Mouse (Mus musculus): Measurements from ENCODE around the gene Slc17a5. TPM values are rescaled to one million over a fixed set of nuclear protein-coding genes. Genes with fewer than 3 reads are reported as not detected.

The Slc17a5 gene
- polyA plus RNA-seq, 1 experiment from 2014 or later: 10.0 TPM

DNA sequence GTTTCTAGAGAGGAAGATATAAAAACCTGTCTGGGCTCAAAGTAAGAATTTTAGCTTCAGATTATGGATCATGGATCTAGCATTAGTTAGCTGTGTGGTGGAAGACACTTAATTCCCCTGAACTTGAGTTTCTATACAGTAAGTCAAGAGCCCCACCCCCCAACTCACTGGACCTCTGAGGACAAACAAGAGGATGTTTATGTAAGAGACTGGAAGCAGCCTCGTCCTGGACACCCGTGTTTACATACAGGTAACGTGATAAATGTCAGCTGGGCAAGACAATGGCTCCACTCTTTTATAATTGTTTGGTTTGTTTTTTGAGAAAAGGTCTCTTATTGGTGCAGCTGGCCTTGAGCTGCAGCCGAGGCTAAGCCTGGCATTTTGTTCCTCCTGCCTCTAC lies 36.1 kb downstream of the Slc17a5 start:
- peaks cover 16% of the 10 kb centered on the region for H3K36me3 ChIP-seq
- H3K27me3 ChIP-seq (ENCODE audit: insufficient read depth, poor library complexity, severe bottlenecking): no peaks in the 10 kb centered on the region
- H3K4me1 ChIP-seq (replicated peaks): no peaks in the 10 kb centered on the region
- no peak overlapping the region for H3K4me3 ChIP-seq
- no peak for DNase-seq (ENCODE audit: low spot score)
- WGBS: 76% methylated on average over 4 of the region's 4 CpGs
- H3K27ac ChIP-seq: no peak overlapping the region
- H3K9me3 ChIP-seq: no peaks in the 10 kb centered on the region

DNA sequence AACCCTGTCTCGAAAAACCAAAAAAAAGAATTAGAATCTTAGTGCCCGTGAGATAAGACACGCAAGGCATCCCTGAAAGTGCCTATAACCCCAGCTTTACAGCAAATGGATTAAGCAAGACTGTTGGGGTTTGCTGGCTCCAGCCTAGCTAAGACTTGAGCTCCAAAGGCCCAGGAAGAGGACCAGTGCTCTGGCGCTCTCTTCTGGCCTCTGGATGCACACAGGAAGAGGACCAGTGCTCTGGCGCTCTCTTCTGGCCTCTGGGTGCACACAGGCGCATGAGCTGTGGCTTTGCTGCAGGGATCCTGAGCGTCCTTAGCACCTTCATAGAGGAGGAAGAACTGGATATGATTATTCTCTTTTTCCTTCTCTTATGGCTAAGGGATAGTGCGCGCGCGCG lies 40.1 kb downstream of the Slc17a5 start:
- no peak for DNase-seq (ENCODE audit: low spot score)
- Histone ChIP-seq H3K9me3 (no peaks in the 10 kb centered on the region), H3K4me3 (no peak overlapping the region), H3K36me3 (peaks cover 14% of the 10 kb centered on the region), H3K27me3 (ENCODE audit: insufficient read depth, poor library complexity, severe bottlenecking) (no peaks in the 10 kb centered on the region), H3K27ac (no peak overlapping the region), H3K4me1 (replicated peaks) (no peaks in the 10 kb centered on the region)
- WGBS: 81% methylated on average over 12 of the region's 12 CpGs

DNA sequence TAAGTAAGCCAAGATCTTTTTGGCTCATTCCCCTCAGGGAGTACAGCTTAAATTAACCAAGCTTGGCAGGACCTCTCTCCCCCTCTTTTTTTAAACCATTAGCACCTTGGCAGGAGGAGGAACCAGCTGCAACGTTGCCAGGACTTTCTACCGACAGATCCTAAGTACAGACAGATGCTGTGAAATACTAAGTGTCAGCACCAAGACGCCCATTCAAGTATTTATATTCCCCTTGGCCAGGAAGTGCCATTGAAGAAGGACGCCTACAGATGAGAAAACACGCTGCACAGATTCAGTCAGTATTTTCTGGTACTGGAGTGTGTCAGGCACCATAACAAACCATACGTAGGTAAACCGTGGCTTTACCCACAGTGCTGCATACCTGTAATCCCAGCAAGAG lies 40.9 kb downstream of the Slc17a5 start:
- Histone ChIP-seq H3K27me3 (ENCODE audit: insufficient read depth, poor library complexity, severe bottlenecking) (no peaks in the 10 kb centered on the region), H3K27ac (no peak overlapping the region), H3K4me3 (no peak overlapping the region), H3K9me3 (no peaks in the 10 kb centered on the region), H3K36me3 (peaks cover 6% of the 10 kb centered on the region; the same call in 1 of the 2 replicates), H3K4me1 (replicated peaks) (no peaks in the 10 kb centered on the region)
- no peak for DNase-seq (ENCODE audit: low spot score)
- WGBS: 82% methylated on average over 7 of the region's 7 CpGs

DNA sequence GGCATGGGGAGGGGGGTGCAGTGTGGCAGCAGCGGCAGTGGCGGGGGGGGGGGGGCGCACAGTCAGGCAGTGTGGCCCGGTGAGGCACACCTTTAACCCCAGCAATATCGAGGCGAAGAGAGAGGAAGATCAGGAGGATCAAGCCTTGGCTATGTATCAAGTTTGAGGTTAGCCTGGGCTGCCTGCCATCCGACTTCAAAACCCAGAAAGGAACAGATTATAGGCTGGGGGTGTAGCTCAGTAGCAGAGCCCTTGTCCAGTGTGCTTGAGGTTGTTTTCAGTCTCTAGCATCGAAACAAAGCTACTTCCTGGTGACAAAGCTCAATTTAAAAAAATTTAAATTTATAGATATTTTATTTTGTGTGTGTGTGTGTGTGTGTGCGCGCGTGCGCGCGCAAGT lies 46.1 kb downstream of the Slc17a5 start:
- Histone ChIP-seq H3K4me1 (replicated peaks) (no peaks in the 10 kb centered on the region), H3K9me3 (no peaks in the 10 kb centered on the region), H3K27me3 (ENCODE audit: insufficient read depth, poor library complexity, severe bottlenecking) (no peaks in the 10 kb centered on the region), H3K4me3 (no peak overlapping the region), H3K36me3 (no peaks in the 10 kb centered on the region), H3K27ac (no peak overlapping the region)
- 94% methylated on average over 14 of the region's 14 CpGs for WGBS
- no peak for DNase-seq (ENCODE audit: low spot score)

DNA sequence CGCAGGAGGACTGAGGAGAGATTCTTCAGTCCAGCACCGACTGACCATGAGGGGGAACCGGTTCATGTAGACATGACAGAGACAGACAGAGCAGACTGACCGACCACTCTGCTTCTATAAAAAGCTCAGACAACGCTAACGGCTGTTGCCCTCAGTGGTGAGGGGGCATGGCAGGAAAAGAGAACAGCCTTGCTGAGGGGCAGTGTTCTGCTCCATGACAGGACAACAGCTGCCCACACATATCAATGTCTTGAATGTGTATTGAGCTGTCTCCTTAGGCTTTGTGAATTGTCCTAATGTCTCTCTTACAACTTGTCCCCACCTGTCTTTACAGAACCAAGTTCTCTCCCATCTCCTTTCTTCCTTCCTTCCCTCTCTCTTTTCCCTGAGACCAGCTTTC lies 49.4 kb downstream of the Slc17a5 start:
- Histone ChIP-seq H3K27ac (peak overlapping the region; percentile 5; the same call in 1 of the 2 replicates), H3K4me1 (replicated peaks) (no peaks in the 10 kb centered on the region), H3K9me3 (no peaks in the 10 kb centered on the region), H3K4me3 (no peak overlapping the region), H3K36me3 (no peaks in the 10 kb centered on the region; the same call in 1 of the 2 replicates), H3K27me3 (ENCODE audit: insufficient read depth, poor library complexity, severe bottlenecking) (no peaks in the 10 kb centered on the region)
- DNase-seq (ENCODE audit: low spot score): no peak
- 67% methylated on average over 6 of the region's 6 CpGs for WGBS

DNA sequence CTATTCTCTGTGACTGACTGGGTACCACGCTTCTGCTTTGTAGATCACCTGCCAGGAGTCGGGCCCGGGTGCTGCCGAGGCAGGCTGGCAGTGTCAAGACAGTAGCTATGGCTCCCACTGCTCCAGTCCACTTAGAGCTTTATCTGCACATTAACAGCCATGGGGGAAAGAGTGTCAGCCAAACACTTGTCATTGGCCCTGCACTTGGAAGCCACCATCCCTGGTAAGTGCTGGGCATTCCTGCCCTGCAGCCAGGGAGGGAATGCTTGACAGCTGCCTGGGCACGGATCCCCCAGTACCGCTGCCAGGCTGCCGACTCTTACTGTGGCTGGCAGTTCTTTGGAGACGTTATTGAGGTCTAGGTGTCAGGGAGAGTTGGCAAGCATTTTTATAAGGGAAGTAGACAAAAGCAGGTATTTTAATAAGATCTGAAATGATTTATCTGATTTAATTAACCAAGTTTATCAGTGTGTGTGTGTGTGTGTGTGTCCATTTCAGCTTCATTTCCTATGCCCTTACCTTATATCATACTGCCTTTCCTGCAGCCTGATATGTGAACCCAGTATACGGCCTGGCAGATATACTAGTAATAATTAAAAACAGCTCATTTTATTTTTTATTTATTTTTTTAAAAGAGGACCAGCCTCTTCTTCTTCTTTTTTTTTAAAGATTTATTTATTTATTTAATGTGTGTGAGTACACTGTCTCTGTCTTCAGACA lies 50.5 kb downstream of the Slc17a5 start:
- 0 out of 2 replicates have a peak, but pooled peaks cover 1% of the 10 kb centered on the region for H3K4me1 ChIP-seq (replicated peaks)
- WGBS: 90% methylated on average over 9 of the region's 9 CpGs
- no peak overlapping the region for H3K27ac ChIP-seq
- no peaks in the 10 kb centered on the region; the same call in 1 of the 2 replicates for H3K36me3 ChIP-seq
- H3K4me3 ChIP-seq: no peak overlapping the region
- H3K27me3 ChIP-seq (ENCODE audit: insufficient read depth, poor library complexity, severe bottlenecking): no peaks in the 10 kb centered on the region
- H3K9me3 ChIP-seq: no peaks in the 10 kb centered on the region
- no peak for DNase-seq (ENCODE audit: low spot score)

DNA sequence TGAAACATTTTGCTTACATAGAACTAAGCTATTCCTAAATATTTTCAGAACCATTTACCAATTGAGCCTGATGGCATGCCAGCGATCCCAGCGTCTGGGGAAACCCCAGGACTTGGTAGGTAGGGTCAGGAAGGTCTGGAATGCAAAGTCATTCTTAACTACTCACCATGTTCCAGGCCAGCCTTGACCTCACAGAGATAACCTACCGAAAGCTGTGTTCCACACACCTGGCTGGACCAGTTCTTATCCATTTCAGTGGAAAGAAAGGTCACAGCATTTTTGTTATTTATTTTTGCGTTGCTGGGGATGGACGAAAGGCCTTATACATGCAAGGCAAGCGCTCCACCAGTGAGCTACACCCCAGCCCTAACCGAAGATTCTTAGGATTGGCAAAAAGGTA lies 53.2 kb downstream of the Slc17a5 start:
- H3K4me3 ChIP-seq: no peak overlapping the region
- no peak overlapping the region for H3K27ac ChIP-seq
- H3K36me3 ChIP-seq: no peaks in the 10 kb centered on the region; the same call in 1 of the 2 replicates
- 0 out of 2 replicates have a peak, but pooled peaks cover 4% of the 10 kb centered on the region for H3K4me1 ChIP-seq (replicated peaks)
- 91% methylated on average over 7 of the region's 7 CpGs for WGBS
- no peaks in the 10 kb centered on the region for H3K9me3 ChIP-seq
- DNase-seq (ENCODE audit: low spot score): no peak
- H3K27me3 ChIP-seq (ENCODE audit: insufficient read depth, poor library complexity, severe bottlenecking): no peaks in the 10 kb centered on the region

DNA sequence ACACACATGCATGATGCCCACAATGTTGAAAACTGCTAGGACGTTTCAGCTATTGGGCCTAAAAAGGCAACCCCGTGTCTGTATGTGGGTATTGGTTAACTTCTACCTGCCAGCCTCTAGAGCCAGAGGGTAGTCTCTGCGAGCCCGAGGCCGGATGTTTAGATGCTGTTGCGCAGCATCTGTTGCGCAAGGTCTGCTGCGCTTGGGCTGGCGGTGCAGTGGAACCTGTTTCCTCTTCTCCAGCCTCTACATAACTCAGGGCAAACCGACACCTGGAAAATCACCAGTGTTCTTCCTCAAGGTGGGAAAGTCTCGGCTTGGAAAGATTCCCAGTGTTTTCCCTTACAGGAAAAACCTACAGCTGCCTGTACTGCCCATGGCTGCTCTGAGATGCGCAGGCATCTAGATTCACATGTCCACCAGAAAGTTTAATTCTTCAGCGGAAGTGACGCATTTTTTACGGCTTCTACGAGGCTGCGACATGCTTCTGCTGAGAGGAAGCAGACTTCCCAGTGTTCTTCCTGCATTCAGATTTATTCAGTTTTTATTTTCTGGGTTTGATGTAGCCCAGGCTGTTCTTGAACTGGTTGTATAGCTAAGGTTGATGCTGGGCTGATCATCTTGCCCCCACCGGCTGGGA lies 54.4 kb downstream of the Slc17a5 start:
- WGBS: 86% methylated on average over 18 of the region's 18 CpGs
- peaks cover 6% of the 10 kb centered on the region; the same call in 1 of the 2 replicates for H3K4me1 ChIP-seq (replicated peaks)
- H3K27me3 ChIP-seq (ENCODE audit: insufficient read depth, poor library complexity, severe bottlenecking): no peaks in the 10 kb centered on the region
- H3K27ac ChIP-seq: no peak overlapping the region
- no peaks in the 10 kb centered on the region; the same call in 1 of the 2 replicates for H3K36me3 ChIP-seq
- DNase-seq (ENCODE audit: low spot score): no peak
- H3K4me3 ChIP-seq: no peak overlapping the region
- no peaks in the 10 kb centered on the region for H3K9me3 ChIP-seq

DNA sequence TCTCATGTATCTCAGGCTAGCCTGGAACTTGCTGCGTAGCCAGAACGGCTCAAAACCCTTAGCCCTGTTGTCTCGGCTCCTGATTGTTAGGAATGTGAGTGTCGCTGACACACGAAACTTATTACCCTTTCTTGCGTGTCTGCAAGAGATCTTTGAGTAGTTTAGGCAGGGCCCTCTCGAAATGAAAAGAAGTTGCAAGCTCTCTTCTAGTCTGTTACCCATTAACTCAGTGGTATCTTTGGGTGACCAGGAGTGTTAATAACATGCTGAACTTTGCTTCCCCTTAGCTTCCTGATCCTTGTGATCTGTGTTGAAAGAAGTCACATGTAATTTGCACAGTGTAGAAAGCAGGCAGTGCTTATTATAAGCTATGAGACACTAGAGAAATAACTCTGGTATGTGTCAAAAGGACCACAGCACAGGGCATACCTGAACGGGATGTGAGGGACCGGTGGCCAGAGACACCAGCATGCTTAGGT lies 55.5 kb downstream of the Slc17a5 start:
- no peak for DNase-seq (ENCODE audit: low spot score)
- no peaks in the 10 kb centered on the region; the same call in 1 of the 2 replicates for H3K36me3 ChIP-seq
- WGBS: 80% methylated on average over 9 of the region's 9 CpGs
- no peaks in the 10 kb centered on the region for H3K27me3 ChIP-seq (ENCODE audit: insufficient read depth, poor library complexity, severe bottlenecking)
- H3K27ac ChIP-seq: no peak overlapping the region
- no peaks in the 10 kb centered on the region for H3K9me3 ChIP-seq
- peaks cover 12% of the 10 kb centered on the region for H3K4me1 ChIP-seq (replicated peaks)
- no peak overlapping the region for H3K4me3 ChIP-seq

DNA sequence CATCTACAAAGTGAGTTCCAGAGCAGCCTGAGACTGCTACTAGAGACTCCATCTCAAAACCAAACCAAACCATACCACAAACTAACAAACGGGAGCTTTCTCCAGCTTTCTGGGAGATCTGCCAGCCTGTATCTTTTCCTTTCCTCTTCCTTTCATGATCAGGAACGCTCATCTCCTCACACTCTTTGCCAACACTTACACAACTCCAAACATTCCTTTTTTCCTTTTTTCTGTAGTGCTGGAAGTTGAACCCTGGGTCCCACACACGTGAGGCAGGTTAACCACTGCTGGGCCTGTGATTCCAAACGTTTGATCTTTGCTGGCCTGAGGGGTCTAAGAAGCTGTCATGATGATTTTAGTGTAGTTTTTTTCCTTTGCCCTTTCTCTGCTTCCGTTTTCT lies 56.0 kb downstream of the Slc17a5 start:
- H3K27ac ChIP-seq: no peak overlapping the region
- no peak for DNase-seq (ENCODE audit: low spot score)
- H3K36me3 ChIP-seq: no peaks in the 10 kb centered on the region; the same call in 1 of the 2 replicates
- H3K4me3 ChIP-seq: no peak overlapping the region
- H3K27me3 ChIP-seq (ENCODE audit: insufficient read depth, poor library complexity, severe bottlenecking): no peaks in the 10 kb centered on the region
- H3K4me1 ChIP-seq (replicated peaks): peaks cover 17% of the 10 kb centered on the region
- no peaks in the 10 kb centered on the region for H3K9me3 ChIP-seq
- WGBS: 64% methylated on average over 5 of the region's 5 CpGs

DNA sequence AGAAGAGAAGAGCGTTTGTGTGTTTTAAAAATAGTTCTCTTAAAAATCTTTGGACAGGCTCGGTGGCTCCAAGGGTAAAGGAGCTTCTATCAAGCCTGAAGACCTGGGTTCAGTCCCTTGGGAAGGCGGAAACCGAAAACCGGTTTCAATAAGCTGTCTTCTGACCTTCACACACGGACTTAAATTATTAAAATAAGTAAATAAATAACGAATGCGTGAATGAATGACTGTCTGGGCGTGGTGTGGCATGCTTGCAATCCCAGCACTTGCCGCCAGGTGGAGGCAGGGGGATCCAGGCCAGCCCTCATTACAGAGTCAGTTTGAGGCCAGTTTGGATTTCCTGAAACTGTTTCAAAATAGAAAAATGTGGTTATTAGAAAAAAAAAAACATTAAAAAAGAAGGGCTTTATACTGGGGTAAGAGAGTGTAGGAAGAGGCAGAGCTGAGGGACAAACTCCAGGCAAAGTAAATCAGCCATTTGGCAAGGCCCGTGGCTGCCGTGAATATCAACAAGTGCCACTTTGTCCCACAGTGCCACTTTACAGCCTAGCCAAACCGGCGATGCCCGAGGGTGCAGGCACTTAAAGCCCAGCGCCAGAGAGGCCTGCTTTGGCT lies 60.0 kb downstream of the Slc17a5 start:
- H3K4me3 ChIP-seq: peak overlapping the region; percentile 64
- peak; percentile 85 for DNase-seq (ENCODE audit: low spot score)
- no peaks in the 10 kb centered on the region for H3K9me3 ChIP-seq
- WGBS: 8% methylated on average over 16 of the region's 16 CpGs
- H3K36me3 ChIP-seq: peaks cover 32% of the 10 kb centered on the region
- peaks cover 26% of the 10 kb centered on the region for H3K4me1 ChIP-seq (replicated peaks)
- H3K27me3 ChIP-seq (ENCODE audit: insufficient read depth, poor library complexity, severe bottlenecking): no peaks in the 10 kb centered on the region
- H3K27ac ChIP-seq: peak overlapping the region; percentile 92

DNA sequence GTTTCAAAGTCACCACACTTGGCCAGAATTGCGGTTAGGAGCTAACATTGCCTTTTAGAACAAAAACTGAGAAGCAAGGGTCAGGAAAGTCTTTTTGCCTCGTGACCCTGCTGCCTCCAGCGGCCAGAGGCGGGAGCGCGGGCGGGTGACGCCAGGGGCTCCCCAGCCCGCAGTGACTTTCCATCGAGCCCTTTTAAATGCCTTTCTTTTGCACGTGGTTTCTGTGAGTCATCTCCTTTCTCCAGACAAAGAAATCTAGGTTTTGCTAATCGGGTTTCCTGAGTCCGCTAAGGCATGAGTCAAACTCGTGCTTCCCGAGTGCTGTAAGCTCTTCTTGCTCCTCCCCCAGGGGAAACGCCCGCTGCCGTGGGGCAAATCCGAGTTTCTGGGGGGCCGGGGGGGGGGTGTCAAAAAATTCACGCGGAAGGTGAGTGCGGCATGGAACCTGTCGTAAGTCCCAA lies 60.5 kb downstream of the Slc17a5 start:
- H3K4me1 ChIP-seq (replicated peaks): peaks cover 25% of the 10 kb centered on the region
- H3K4me3 ChIP-seq: peak overlapping the region; percentile 64
- WGBS: under 1% methylated on average over 24 of the region's 24 CpGs

DNA sequence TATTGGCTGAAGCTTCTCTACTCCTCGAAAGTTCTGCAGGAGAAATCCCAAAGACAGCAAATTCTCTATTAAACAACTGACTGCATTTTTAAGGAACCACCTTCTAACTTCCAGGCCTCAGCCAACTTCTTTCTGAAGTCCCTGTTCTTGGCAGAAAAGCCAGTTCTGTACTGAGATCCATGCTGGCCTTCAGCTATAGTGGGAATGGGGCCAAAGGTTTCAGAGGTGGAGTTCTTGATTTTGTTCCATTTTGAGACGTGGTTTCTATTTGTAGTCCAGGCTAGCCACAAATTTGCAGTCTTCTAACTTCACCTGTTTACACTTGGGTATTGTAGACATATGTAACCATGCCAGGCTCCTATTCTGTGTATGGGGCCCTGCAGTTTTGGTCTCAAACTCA lies 61.6 kb downstream of the Slc17a5 start:
- WGBS: 95% methylated on average over 2 of the region's 2 CpGs
- no peak overlapping the region for H3K4me3 ChIP-seq
- peaks cover 28% of the 10 kb centered on the region for H3K4me1 ChIP-seq (replicated peaks)
- H3K27ac ChIP-seq: no peak overlapping the region
- DNase-seq (ENCODE audit: low spot score): no peak
- no peaks in the 10 kb centered on the region for H3K9me3 ChIP-seq
- peaks cover 37% of the 10 kb centered on the region for H3K36me3 ChIP-seq
- H3K27me3 ChIP-seq (ENCODE audit: insufficient read depth, poor library complexity, severe bottlenecking): no peaks in the 10 kb centered on the region

More for the DNA sequence above, 60.5 kb downstream of the Slc17a5 start:
- H3K9me3 ChIP-seq: no peaks in the 10 kb centered on the region
- H3K27ac ChIP-seq: peak overlapping the region; percentile 92
- H3K36me3 ChIP-seq: peaks cover 37% of the 10 kb centered on the region
- H3K27me3 ChIP-seq (ENCODE audit: insufficient read depth, poor library complexity, severe bottlenecking): no peaks in the 10 kb centered on the region
- peak; percentile 86 for DNase-seq (ENCODE audit: low spot score)
